Mouse (Mus musculus): ENCODE data around the gene Asprv1. TPM values are rescaled to one million over a fixed set of nuclear protein-coding genes. Genes with fewer than 3 reads are reported as not detected.
A peak's percentile ranks its signal among the peaks of the same experiment; 100 is the strongest.

The Asprv1 gene
- total RNA-seq, 2 experiments from 2014 or later, result 1.3 to 1.7 TPM

GRCm38 (mm10) chr6:86607471-86607870 lies 20.5 kb upstream of the Asprv1 start:
- no peak for DNase-seq (ENCODE audit: extremely low spot score in 1 of 2, low spot score in 2 of 2)
- intact Hi-C loops (cut with DNase I), result no loop called here

DNA sequence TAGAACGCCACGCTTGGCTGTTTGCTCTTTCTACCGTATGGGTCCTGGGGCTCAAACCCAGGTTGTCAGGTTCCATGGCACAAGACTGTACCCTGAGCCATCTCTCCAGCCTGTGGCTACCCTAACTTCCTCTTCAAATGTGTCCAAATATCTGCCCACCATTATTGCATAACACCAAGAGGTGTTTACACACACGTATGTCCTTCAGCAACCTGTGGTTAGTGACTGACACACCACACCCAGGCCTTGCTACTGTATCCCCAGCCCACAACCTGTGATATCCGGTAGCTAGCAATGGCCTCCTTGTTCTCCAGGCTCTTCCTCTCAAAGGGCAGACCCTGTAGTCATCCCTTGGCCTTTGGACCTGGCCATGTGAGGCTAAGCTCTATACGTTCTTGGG lies 18.7 kb upstream of the Asprv1 start:
- intact Hi-C loops (cut with DNase I), result no loop called here
- no peak for DNase-seq (ENCODE audit: extremely low spot score in 1 of 2, low spot score in 2 of 2)

DNA sequence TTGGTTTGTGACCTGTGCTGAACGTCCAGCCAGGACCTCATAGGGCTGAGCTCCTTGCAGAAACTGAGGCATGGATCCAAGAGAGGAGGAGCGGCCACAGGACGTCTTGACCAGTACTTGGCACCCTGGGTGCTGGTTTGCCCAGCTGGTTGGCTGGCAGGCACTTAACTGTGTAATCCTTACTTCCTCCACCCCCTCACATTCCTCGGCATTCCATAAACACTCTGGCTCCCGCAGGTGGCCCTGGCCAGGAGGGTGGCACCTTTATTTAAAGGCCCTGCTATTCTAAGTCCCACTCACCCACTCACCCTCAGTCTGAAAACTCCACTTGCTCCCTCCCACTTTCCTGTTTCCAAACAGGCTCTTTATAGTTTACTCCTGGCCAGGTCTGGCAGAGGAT lies 17.2 kb upstream of the Asprv1 start:
- DNase-seq (ENCODE audit: extremely low spot score in 1 of 2, low spot score in 2 of 2), result no peak

GRCm38 (mm10) chr6:86615301-86615700 lies 12.7 kb upstream of the Asprv1 start:
- no peak for DNase-seq (ENCODE audit: extremely low spot score in 1 of 2, low spot score in 2 of 2)
- intact Hi-C loops (cut with DNase I), result no loop called here

More for the DNA sequence above, 17.2 kb upstream of the Asprv1 start:
- intact Hi-C loops (cut with DNase I), result no loop called here

DNA sequence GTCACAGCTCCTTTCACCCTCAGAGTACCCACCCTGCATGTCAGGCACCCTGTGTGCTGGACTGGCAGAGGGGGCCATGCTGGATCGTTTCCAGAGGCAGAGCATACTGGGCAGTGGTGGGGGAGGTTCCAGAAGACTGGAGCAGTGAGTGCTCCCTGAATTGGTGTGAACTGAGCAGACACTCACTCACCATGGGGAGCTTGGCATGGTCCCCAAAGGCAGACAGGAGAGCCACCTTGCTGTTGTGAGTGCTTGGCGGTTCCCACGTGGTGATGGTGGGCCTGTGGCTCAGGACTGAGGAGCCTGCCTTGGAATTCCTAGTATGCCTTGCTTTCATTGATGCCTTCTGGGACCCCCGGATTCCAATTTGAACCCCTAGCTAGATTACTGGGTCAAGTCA lies 4.8 kb upstream of the Asprv1 start:
- no peak for DNase-seq (ENCODE audit: extremely low spot score in 1 of 2, low spot score in 2 of 2)
- intact Hi-C loops (cut with DNase I), result no loop called here

DNA sequence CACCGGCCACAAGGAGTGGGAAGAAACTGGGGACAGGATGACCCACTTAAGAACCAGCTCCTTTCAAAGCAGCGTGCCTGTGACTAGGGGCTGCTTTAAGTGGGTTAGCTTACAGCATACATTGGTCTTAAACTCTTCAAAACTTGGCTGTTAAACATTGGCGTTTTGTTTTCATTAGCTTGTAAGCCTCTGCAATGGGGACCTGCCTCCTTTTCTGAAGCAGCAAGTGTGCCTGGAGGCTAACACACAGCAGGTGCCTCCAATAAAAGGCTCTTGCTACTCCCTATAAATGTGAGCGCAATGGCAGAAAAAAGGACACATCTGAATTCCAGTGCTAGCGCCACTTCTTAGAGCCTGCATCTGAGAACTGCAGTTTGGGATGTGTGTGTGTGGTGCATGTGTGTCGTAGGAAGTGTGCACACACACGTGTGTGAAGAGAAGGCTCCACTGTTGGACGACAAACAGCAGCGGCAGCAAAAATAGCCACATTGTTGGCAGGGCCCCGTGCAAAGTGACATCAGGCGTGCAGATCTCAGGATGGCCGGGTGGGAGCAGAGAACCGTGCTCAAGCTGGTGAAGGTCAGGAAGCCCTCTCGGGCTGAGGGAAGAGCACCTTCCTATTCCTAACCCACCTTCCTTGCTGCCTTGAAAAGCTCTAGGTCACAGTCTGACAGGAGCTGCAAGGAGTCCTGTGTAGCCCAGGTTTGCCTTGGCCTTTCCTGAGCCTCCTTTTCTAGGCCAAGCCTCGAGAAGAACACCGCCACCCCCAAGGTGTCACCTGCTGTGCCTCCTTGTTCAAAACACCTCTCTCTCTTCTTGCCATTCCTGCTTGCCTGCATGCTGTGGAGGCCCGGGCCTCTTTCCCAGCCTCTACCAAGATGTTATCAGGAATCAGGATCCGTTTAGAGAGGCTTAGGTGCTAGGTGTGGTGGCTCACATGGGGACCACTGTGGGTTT lies 3.6 kb upstream of the Asprv1 start:
- peak; percentile 23 to 54 for DNase-seq (ENCODE audit: extremely low spot score in 1 of 2, low spot score in 2 of 2)
- intact Hi-C loops (cut with DNase I), result no loop called here

DNA sequence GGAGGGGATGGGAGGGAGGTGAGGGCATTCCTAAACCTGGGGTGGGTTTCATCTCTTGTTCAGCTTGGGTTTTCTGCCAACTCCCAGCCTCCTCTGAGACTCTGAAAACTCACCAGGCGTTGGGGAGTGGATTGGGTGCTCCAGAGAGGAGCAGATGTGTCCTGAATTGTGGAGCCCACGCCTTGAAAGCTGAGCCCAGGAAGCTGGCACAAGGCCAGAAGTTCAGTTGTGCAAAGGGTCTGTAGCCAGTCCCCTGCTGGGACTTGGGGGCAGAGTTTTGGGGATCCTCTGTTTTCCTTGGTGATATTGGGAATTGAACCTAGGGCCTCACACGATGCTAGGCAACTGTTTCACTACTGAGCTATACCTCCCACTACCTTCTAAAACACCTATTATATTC lies 2.2 kb downstream of the Asprv1 start:
- intact Hi-C loops (cut with DNase I), result no loop called here
- DNase-seq (ENCODE audit: extremely low spot score in 1 of 2, low spot score in 2 of 2), result peak in 1 of 2 experiments; percentile 49

DNA sequence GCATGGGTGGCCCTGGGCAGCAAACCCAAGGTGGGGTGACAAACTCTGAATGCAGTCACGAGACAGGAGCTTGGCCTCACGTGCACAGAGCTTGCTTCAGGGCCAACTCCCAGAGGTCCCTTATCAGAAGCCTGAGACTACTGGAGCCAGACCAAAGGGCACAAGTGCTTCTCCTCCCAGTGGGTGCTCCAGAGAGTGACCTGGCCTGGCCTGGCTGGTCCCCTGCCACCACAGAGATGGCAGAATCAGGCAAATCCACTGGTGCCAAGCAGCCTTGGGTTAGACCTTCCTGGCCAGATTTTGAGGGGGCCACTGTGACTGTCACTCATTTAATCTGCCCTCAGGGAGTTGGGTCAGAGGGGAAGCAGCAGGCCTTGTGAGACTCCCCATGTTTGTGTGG lies 8.5 kb downstream of the Asprv1 start:
- DNase-seq (ENCODE audit: extremely low spot score in 1 of 2, low spot score in 2 of 2), result no peak
- intact Hi-C loops (cut with DNase I), result no loop called here

DNA sequence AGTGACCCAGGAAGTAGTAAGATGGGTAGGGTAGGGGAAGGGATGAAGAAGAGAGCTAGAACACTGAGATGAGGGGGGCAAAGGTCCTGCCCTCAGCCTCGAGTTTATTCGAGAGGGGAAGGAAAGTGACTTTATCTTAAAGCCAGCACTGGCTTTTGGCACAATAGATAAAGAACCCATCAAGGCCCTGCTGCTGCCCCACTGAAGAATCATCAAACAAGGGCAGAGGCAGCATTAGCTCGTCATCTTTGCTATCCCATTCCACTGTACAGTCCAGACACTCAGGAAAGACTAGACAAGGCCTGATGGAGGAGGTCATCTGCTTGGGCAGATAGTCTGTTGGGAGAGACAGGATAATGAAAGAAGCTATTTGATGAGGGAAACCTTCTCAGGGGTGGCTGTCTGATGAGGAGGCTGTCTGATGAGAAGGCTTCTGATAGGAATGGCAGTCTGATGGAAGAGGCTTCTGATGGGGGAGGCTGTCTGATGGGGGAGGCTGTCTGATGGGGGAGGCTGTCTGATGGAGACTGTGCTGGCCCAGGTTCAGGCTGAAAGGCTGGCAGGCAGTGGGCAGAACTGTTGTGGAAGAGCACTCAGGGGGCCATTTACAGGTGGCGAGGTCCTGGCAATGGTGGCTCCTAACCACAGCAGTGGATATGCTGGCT lies 9.3 kb downstream of the Asprv1 start:
- intact Hi-C loops (cut with DNase I), result no loop called here
- DNase-seq (ENCODE audit: extremely low spot score in 1 of 2, low spot score in 2 of 2), result no peak

GRCm38 (mm10) chr6:86637860-86638259 lies 9.9 kb downstream of the Asprv1 start:
- intact Hi-C loops (cut with DNase I), result no loop called here
- DNase-seq (ENCODE audit: extremely low spot score in 1 of 2, low spot score in 2 of 2), result no peak

GRCm38 (mm10) chr6:86638434-86638833 lies 10.5 kb downstream of the Asprv1 start:
- no peak for DNase-seq (ENCODE audit: extremely low spot score in 1 of 2, low spot score in 2 of 2)
- intact Hi-C loops (cut with DNase I), result no loop called here

- intact Hi-C loops (cut with DNase I), result no loop called here
- no peak for DNase-seq (ENCODE audit: extremely low spot score in 1 of 2, low spot score in 2 of 2)
These were observed 11.5 kb downstream of the Asprv1 start for GRCm38 (mm10) chr6:86639180-86640160.

- intact Hi-C loops (cut with DNase I), result no loop called here
- DNase-seq (ENCODE audit: extremely low spot score in 1 of 2, low spot score in 2 of 2), result no peak
These were observed 12.2 kb downstream of the Asprv1 start for GRCm38 (mm10) chr6:86640161-86640560.

GRCm38 (mm10) chr6:86640776-86641175 lies 12.8 kb downstream of the Asprv1 start:
- intact Hi-C loops (cut with DNase I), result no loop called here
- DNase-seq (ENCODE audit: extremely low spot score in 1 of 2, low spot score in 2 of 2), result no peak

- intact Hi-C loops (cut with DNase I), result no loop called here
- DNase-seq (ENCODE audit: extremely low spot score in 1 of 2, low spot score in 2 of 2), result no peak
These were observed 13.8 kb downstream of the Asprv1 start for GRCm38 (mm10) chr6:86641716-86642115.

DNA sequence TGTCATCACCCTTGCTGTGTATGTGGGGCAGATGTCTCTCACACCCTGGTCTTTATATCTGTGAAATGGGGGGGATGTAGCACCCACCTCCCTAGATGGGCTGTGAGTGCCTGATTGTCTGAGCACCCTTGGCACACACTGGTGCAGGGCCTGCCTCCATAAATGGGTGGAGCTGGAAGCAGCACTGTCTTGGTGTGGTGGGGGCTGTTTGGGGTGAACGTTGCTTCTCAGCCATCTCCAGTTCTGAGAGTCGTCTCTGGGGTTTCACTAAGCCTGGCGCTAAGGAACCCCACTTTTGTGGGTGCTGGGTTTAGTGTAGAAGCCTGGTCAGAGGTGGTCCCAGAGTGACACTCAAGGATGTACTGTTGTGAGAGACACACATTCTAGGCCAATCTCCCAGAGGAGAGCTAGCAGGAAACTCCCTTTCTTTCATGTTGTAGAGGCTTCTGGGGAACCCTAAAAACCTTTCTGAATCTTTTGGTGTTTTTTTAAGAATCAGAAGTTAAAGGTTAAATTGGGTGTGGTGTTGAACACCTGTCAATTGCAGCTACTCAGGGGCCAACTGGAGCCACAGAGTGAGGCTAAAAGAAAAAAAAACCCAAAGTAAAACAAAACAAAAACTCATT lies 16.9 kb downstream of the Asprv1 start:
- no peak for DNase-seq (ENCODE audit: extremely low spot score in 1 of 2, low spot score in 2 of 2)
- intact Hi-C loops (cut with DNase I), result no loop called here

DNA sequence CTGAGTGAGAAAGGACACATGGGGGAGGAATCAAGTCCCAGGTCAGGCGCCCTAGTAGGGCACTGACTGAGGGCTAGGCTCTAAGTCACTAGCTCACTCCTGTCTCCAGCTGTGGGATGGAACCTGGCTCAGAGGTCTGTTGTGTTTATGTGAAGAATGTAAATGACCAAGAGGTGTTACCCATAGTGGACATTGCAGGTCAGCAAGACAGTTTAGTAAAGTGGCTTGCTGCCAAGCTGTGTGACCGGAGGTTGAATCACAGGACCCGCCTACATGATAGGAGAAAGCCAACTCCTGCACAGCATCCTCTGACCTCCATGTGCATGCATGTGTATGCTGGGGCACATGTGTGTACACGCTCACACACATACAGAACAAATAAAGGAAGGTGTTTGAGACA lies 17.6 kb downstream of the Asprv1 start:
- no peak for DNase-seq (ENCODE audit: extremely low spot score in 1 of 2, low spot score in 2 of 2)
- intact Hi-C loops (cut with DNase I), result no loop called here

- intact Hi-C loops (cut with DNase I), result no loop called here
- no peak for DNase-seq (ENCODE audit: extremely low spot score in 1 of 2, low spot score in 2 of 2)
These were observed 18.2 kb downstream of the Asprv1 start for GRCm38 (mm10) chr6:86646143-86646542.

DNA sequence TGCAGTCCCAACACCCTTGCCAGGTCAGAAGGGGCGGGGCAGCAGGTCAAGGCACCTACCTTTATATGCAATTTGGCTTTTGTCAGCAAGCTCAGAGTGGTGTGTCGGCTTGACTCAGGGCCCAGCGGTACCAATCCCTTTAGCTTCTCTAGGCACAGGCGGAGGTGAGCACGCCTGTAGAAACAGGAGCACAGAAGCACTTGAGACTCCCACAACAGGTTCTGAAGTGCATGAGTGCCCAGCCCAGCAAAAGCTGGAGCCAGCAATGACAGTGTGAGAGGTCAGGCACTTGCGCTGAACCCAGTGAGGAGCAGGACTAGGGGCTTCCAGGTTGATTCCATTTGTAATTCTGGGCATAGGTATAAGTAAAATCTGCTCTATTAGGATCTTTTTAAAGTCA lies 25.1 kb downstream of the Asprv1 start:
- no peak for DNase-seq (ENCODE audit: extremely low spot score in 1 of 2, low spot score in 2 of 2)
- intact Hi-C loops (cut with DNase I), result no loop called here

Measured in left cerebral cortex, postnatal 10 days (tissue).